Mouse (Mus musculus): ENCODE measurements around the gene Mfrp.

GRCm38 (mm10) chr9:44130581-44131275, 29.2 kb downstream of the Mfrp start:
- no peak for TF ChIP-seq CTCF (conservative IDR thresholded peaks at IDR 0.05; ENCODE audit: insufficient read depth, insufficient read length, low read depth, low read length)
- no peak for TF ChIP-seq POLR2A (IDR thresholded peaks at IDR 0.05; ENCODE audit: low read depth, low read length)

Data from kidney, adult 2 months (tissue).